Mouse (Mus musculus) forebrain, embryonic 10.5 days (tissue): Measurements from ENCODE around the gene Pts. TPM values are rescaled to one million over a fixed set of nuclear protein-coding genes. Genes with fewer than 3 reads are reported as not detected.

Experiments used
- DNase-seq: peaks from one replicate; pipeline ENCODE4 v3.0.0-alpha.2; 2017; ENCODE audit warnings: low spot score; ENCODE audit errors: extremely low spot score
- H3K27ac ChIP-seq: fragments of 300-500 bp; sonication (generic); 2 replicates; pipeline ENCODE4 v1.5.1; 2016; ENCODE audit warnings: mild to moderate bottlenecking
- H3K27me3 ChIP-seq: fragments of 300-500 bp; sonication (generic); 2 replicates; pipeline ENCODE4 v1.6.1; 2016; ENCODE audit warnings: mild to moderate bottlenecking; ENCODE audit not compliant: poor library complexity, severe bottlenecking
- H3K36me3 ChIP-seq: fragments of 300-500 bp; sonication (generic); replicated peaks from 2 replicates; pipeline ENCODE4 v1.6.1; 2016; ENCODE audit warnings: mild to moderate bottlenecking, moderate library complexity
- H3K4me1 ChIP-seq: fragments of 300-500 bp; sonication (generic); 2 replicates; pipeline ENCODE4 v1.6.1; 2016
- H3K4me3 ChIP-seq: fragments of 300-500 bp; sonication (generic); 2 replicates; pipeline ENCODE4 v1.5.1; 2016; ENCODE audit warnings: mild to moderate bottlenecking, moderate library complexity
- H3K9me3 ChIP-seq: fragments of 300-500 bp; sonication (generic); 2 replicates; pipeline ENCODE4 v1.6.1; 2016; ENCODE audit warnings: mild to moderate bottlenecking, moderate library complexity
- whole genome bisulfite sequencing: fragments of 180-500 bp; shearing (Covaris S2); methylation state at CpG from one replicate; pipeline ENCODE4 v1.1.7; 2016; 5-methylcytosine and 5-hydroxymethylcytosine counted together
- polyA plus RNA-seq: library from polyadenylated mRNA; unstranded; fragments of >200 nt; fragmentation: Nextera tagmentation; extraction: Ambion mirVana; gene quantifications from 2 replicates; pipeline ENCODE4 v1.2.1, GENCODE M21; 2016

Pts gene
- polyA plus RNA-seq, result 81.2 and 86.5 TPM in 2 replicates

GRCm38 (mm10) chr9:50528293-50528892 lies at the start of gene Pts:
TSS of gene Pts (minus strand) at chr9:50528724.
- H3K27ac ChIP-seq, result peak within 1 kb of the TSS; percentile 92
- under 1% methylated on average over 54 of the region's 54 CpGs for WGBS

GRCm38 (mm10) chr9:50569599-50570525 lies 41.3 kb upstream of the Pts start:
- DNase-seq, result no peak
- Histone ChIP-seq H3K27ac (no peak overlapping the region), H3K4me1 (no peaks in the 10 kb centered on the region), H3K27me3 (no peaks in the 10 kb centered on the region), H3K9me3 (no peaks in the 10 kb centered on the region), H3K36me3 (no peaks in the 10 kb centered on the region), H3K4me3 (no peak overlapping the region)
- WGBS, result 83% methylated on average over 10 of the region's 10 CpGs

More at GRCm38 (mm10) chr9:50528293-50528892, at the start of gene Pts:
- Histone ChIP-seq H3K9me3 (no peaks in the 10 kb centered on the region), H3K4me1 (peaks cover 12% of the 10 kb centered on the region), H3K4me3 (peak within 1 kb of the TSS; percentile 85), H3K27me3 (no peaks in the 10 kb centered on the region), H3K36me3 (peaks cover 7% of the 10 kb centered on the region)
- peak; percentile 99 for DNase-seq

- H3K9me3 ChIP-seq, result no peaks in the 10 kb centered on the region
- no peaks in the 10 kb centered on the region for H3K4me1 ChIP-seq
- H3K27me3 ChIP-seq, result no peaks in the 10 kb centered on the region
- no peaks in the 10 kb centered on the region for H3K36me3 ChIP-seq
- 94% methylated on average over 2 of the region's 2 CpGs for WGBS
- H3K4me3 ChIP-seq, result no peak overlapping the region
- DNase-seq, result no peak
- no peak overlapping the region for H3K27ac ChIP-seq
These were observed 39.4 kb upstream of the Pts start for GRCm38 (mm10) chr9:50567881-50568280.

GRCm38 (mm10) chr9:50567372-50567771 lies 38.8 kb upstream of the Pts start:
- Histone ChIP-seq H3K9me3 (no peaks in the 10 kb centered on the region), H3K4me3 (no peak overlapping the region), H3K36me3 (no peaks in the 10 kb centered on the region), H3K27me3 (no peaks in the 10 kb centered on the region), H3K27ac (no peak overlapping the region), H3K4me1 (no peaks in the 10 kb centered on the region)
- no peak for DNase-seq
- 87% methylated on average over 4 of the region's 4 CpGs for WGBS

GRCm38 (mm10) chr9:50565940-50566339 lies 37.4 kb upstream of the Pts start:
- WGBS, result 80% methylated on average over 4 of the region's 4 CpGs
- peaks cover 2% of the 10 kb centered on the region; the same call in 1 of the 2 replicates for H3K9me3 ChIP-seq
- no peaks in the 10 kb centered on the region for H3K4me1 ChIP-seq
- H3K4me3 ChIP-seq, result no peak overlapping the region
- DNase-seq, result no peak
- H3K36me3 ChIP-seq, result no peaks in the 10 kb centered on the region
- H3K27ac ChIP-seq, result no peak overlapping the region
- no peaks in the 10 kb centered on the region for H3K27me3 ChIP-seq

- no peak for DNase-seq
- Histone ChIP-seq H3K4me1 (no peaks in the 10 kb centered on the region), H3K27ac (no peak overlapping the region), H3K27me3 (no peaks in the 10 kb centered on the region), H3K4me3 (no peak overlapping the region), H3K36me3 (no peaks in the 10 kb centered on the region), H3K9me3 (peaks cover 3% of the 10 kb centered on the region; the same call in 1 of the 2 replicates)
- WGBS, result 79% methylated on average over 7 of the region's 7 CpGs
These were observed 36.6 kb upstream of the Pts start for GRCm38 (mm10) chr9:50565173-50565572.

- H3K36me3 ChIP-seq, result no peaks in the 10 kb centered on the region
These were observed 33.4 kb upstream of the Pts start for GRCm38 (mm10) chr9:50561918-50562360.

GRCm38 (mm10) chr9:50561145-50561917 lies 32.8 kb upstream of the Pts start, which contains the start of gene Tex12:
TSS of gene Tex12 (minus strand) at chr9:50561325.
- WGBS, result 89% methylated on average over 38 of the region's 38 CpGs
- Histone ChIP-seq H3K27me3 (no peaks in the 10 kb centered on the region), H3K4me1 (no peaks in the 10 kb centered on the region), H3K27ac (no peak within 1 kb of the TSS), H3K36me3 (no peaks in the 10 kb centered on the region), H3K4me3 (no peak within 1 kb of the TSS), H3K9me3 (peaks cover 3% of the 10 kb centered on the region; the same call in 1 of the 2 replicates)
- no peak for DNase-seq

More at GRCm38 (mm10) chr9:50561918-50562360, 33.4 kb upstream of the Pts start:
- no peak for DNase-seq
- Histone ChIP-seq H3K4me1 (no peaks in the 10 kb centered on the region), H3K27ac (no peak overlapping the region), H3K27me3 (no peaks in the 10 kb centered on the region), H3K4me3 (no peak overlapping the region), H3K9me3 (peaks cover 3% of the 10 kb centered on the region; the same call in 1 of the 2 replicates)
- 89% methylated on average over 2 of the region's 2 CpGs for WGBS

GRCm38 (mm10) chr9:50555094-50555446 lies 26.5 kb upstream of the Pts start, which contains the start of gene Bco2:
TSS of gene Bco2 (minus strand) at chr9:50555181.
- Histone ChIP-seq H3K4me3 (peak within 1 kb of the TSS; percentile 43), H3K9me3 (no peaks in the 10 kb centered on the region), H3K36me3 (no peaks in the 10 kb centered on the region), H3K27ac (peak within 1 kb of the TSS; percentile 85), H3K4me1 (peaks cover 21% of the 10 kb centered on the region), H3K27me3 (no peaks in the 10 kb centered on the region)
- WGBS, result 5% methylated on average over 2 of the region's 2 CpGs
- DNase-seq, result no peak

- peak within 1 kb of the TSS; percentile 85 for H3K27ac ChIP-seq
- H3K4me1 ChIP-seq, result peaks cover 21% of the 10 kb centered on the region
- H3K9me3 ChIP-seq, result no peaks in the 10 kb centered on the region
- no peaks in the 10 kb centered on the region for H3K36me3 ChIP-seq
- peak; percentile 79 for DNase-seq
- WGBS, result 21% methylated on average over 12 of the region's 12 CpGs
- no peaks in the 10 kb centered on the region for H3K27me3 ChIP-seq
- H3K4me3 ChIP-seq, result peak within 1 kb of the TSS; percentile 43
These were observed 25.9 kb upstream of the Pts start, which contains the start of gene Il18 for GRCm38 (mm10) chr9:50554241-50555093. TSS of gene Il18 (plus strand) at chr9:50554827.

GRCm38 (mm10) chr9:50553547-50553946 lies 25.0 kb upstream of the Pts start:
- H3K36me3 ChIP-seq, result no peaks in the 10 kb centered on the region
- no peaks in the 10 kb centered on the region for H3K9me3 ChIP-seq
- H3K4me3 ChIP-seq, result no peak overlapping the region
- H3K27ac ChIP-seq, result peak overlapping the region; percentile 85; the same call in 1 of the 2 replicates
- 84% methylated on average over 2 of the region's 2 CpGs for WGBS
- H3K4me1 ChIP-seq, result peaks cover 21% of the 10 kb centered on the region
- no peak for DNase-seq
- no peaks in the 10 kb centered on the region for H3K27me3 ChIP-seq
